8 mouse cellular contexts compared by ENCODE assay signal in genomic region chr1:125370779-125371178, GRCm38 (mm10).
DNase-seq lines count a peak whose midpoint lies in the region; ATAC-seq and TF ChIP-seq lines count a peak whose summit lies in the region.

No protein-coding gene starts in this region.

- no peak overlapping the region for H3K4me2 ChIP-seq in lung, embryonic 14.5 days

- DNase-seq in G1E (ENCODE audit: low spot score), result peak; percentile 75
- peak; percentile 24 for DNase-seq in adrenal gland, postnatal 25 days
- DNase-seq in embryo, embryonic 9.5 days (ENCODE audit: extremely low spot score), result peak; percentile 68
- DNase-seq in heart, embryonic 10.5 days (ENCODE audit: low spot score), result peak; percentile 80
- DNase-seq in kidney, postnatal 10 days, result peak; percentile 71
- peak; percentile 94 for DNase-seq in lung, embryonic 14.5 days
- peak; percentile 10 for DNase-seq in ovary, adult 18-20 months (ENCODE audit: low spot score)
- peak; percentile 53 for DNase-seq in thymus, postnatal 4 days

- H3K9me3 ChIP-seq in G1E (replicated peaks), result no peaks in the 10 kb centered on the region
- H3K9me3 ChIP-seq in heart, embryonic 10.5 days, result no peaks in the 10 kb centered on the region
- H3K9me3 ChIP-seq in lung, embryonic 14.5 days (ENCODE audit: low read depth, low read length), result no peaks in the 10 kb centered on the region

- peak; percentile 74 for ATAC-seq in G1E (ENCODE audit: extremely low read depth, insufficient number of reproducible peaks, low FRiP score, poor library complexity, severe bottlenecking)
- ATAC-seq in lung, embryonic 14.5 days (ENCODE audit: insufficient read depth), result peak; percentile 62; the same call in 1 of the 2 replicates

- no peaks in the 10 kb centered on the region for H3K4me1 ChIP-seq in G1E (ENCODE audit: insufficient read depth, low read depth, low read length)
- H3K4me1 ChIP-seq in heart, embryonic 10.5 days, result no peaks in the 10 kb centered on the region
- no peaks in the 10 kb centered on the region for H3K4me1 ChIP-seq in lung, embryonic 14.5 days (ENCODE audit: insufficient read depth)

- H3K4me3 ChIP-seq in G1E (ENCODE audit: low read depth, low read length), result no peak overlapping the region
- H3K4me3 ChIP-seq in heart, embryonic 10.5 days, result no peak overlapping the region
- no peak overlapping the region for H3K4me3 ChIP-seq in lung, embryonic 14.5 days (ENCODE audit: low read depth, low read length)

- WGBS in heart, embryonic 10.5 days, result 29% methylated on average over 6 of the region's 6 CpGs
- WGBS in lung, embryonic 14.5 days, result 28% methylated on average over 6 of the region's 6 CpGs

- H3K27me3 ChIP-seq in G1E (ENCODE audit: insufficient read depth, low read length), result no peaks in the 10 kb centered on the region
- no peaks in the 10 kb centered on the region; the same call in 1 of the 2 replicates for H3K27me3 ChIP-seq in heart, embryonic 10.5 days (ENCODE audit: insufficient read depth, poor library complexity, severe bottlenecking)
- H3K27me3 ChIP-seq in lung, embryonic 14.5 days (ENCODE audit: insufficient read depth, low read length), result no peaks in the 10 kb centered on the region

- peak; percentile 95 for TF ChIP-seq CTCF in G1E (IDR thresholded peaks at IDR 0.05; ENCODE audit: low read depth, low read length)
- peak; percentile 88 for TF ChIP-seq CTCF in lung, embryonic 14.5 days (IDR thresholded peaks at IDR 0.05; ENCODE audit: low read depth)

- no peaks in the 10 kb centered on the region for H3K36me3 ChIP-seq in G1E (replicated peaks)
- H3K36me3 ChIP-seq in heart, embryonic 10.5 days, result no peaks in the 10 kb centered on the region
- no peaks in the 10 kb centered on the region for H3K36me3 ChIP-seq in lung, embryonic 14.5 days (ENCODE audit: insufficient read depth)

- H3K9ac ChIP-seq in lung, embryonic 14.5 days, result no peak overlapping the region

- no peak overlapping the region for H3K27ac ChIP-seq in heart, embryonic 10.5 days
- no peak overlapping the region for H3K27ac ChIP-seq in lung, embryonic 14.5 days (ENCODE audit: low read depth)

Comparison
In these comparisons a context has a peak if more than half of its experiments do, and no peak if none do; other contexts are left out.
1. DNase-seq: peak in every context shown above with its lines; median percentile 94 in lung, embryonic 14.5 days; 80 in heart, embryonic 10.5 days; 75 in G1E; 71 in kidney, postnatal 10 days; 68 in embryo, embryonic 9.5 days; 53 in thymus, postnatal 4 days; 24 in adrenal gland, postnatal 25 days; 10 in ovary, adult 18-20 months.